Mouse (Mus musculus): Measurements from ENCODE around the gene Phldb1. TPM values are rescaled to one million over a fixed set of nuclear protein-coding genes. Genes with fewer than 3 reads are reported as not detected.

Gene Phldb1
- polyA plus RNA-seq, 1 experiment, result 12.3 TPM

DNA sequence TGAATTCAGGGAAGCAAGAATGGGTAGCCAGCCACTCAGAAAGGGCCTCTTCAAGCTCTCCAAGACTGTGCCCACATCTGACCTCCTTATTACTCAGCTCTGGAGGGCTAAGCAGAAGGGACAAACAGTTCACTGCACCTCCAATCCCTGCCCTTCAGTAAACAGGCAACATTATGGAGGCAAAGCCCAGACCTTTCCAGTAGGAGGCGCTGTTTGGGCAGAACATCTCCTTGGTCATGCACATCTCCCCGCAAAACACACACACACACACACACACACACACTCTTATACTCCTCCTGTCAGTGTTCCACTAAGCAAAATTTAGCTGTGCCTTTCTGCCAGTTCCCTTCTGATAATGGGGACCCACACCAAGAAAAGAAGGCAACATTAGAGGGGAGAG lies 25.4 kb downstream of the Phldb1 start:
- no peaks in the 10 kb centered on the region for H3K36me3 ChIP-seq (ENCODE audit: control insufficient read depth, insufficient read depth, low read length)
- no peaks in the 10 kb centered on the region for H3K27me3 ChIP-seq (ENCODE audit: control insufficient read depth, insufficient read depth, low read length)
- peaks cover 4% of the 10 kb centered on the region for H3K4me1 ChIP-seq (ENCODE audit: control insufficient read depth, insufficient read depth, insufficient read length)
- DNase-seq (ENCODE audit: low read depth in 1 of 2, low spot score in 2 of 2), result no peak
- H3K27ac ChIP-seq (ENCODE audit: insufficient read depth, low read length), result no peak overlapping the region
- H3K4me3 ChIP-seq (ENCODE audit: extremely low read depth, insufficient read depth, insufficient read length), result no peak overlapping the region
- TF ChIP-seq POLR2A (IDR thresholded peaks at IDR 0.05; ENCODE audit: low read depth, low read length) (no peak), CTCF (IDR thresholded peaks at IDR 0.05; ENCODE audit: extremely low read depth, insufficient read depth, insufficient read length, insufficient replicate concordance) (peak; percentile 14; the same call in 1 of the 2 replicates)
- 68% methylated on average over 2 of the region's 2 CpGs for WGBS

DNA sequence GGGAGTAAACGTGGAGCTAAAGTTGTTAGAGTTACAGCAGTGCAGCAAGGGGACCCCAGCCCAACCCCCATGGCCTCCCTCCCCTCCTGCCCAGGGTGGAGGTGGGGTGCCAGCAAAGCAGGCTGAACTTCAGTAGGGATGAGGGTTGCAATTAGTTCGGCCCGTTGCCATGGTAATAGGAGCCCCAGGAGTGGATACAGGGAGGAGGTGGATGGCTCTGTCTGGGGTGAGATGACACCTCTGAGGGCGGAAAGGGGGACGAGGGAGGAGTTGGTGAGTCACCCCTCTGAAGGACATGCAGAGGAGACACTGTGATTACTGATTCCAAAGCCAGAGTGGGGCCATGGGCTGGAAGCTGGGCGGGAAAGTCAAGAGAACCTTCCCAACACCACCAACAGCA lies 26.1 kb downstream of the Phldb1 start:
- TF ChIP-seq CTCF (IDR thresholded peaks at IDR 0.05; ENCODE audit: extremely low read depth, insufficient read depth, insufficient read length, insufficient replicate concordance) (no peak), POLR2A (IDR thresholded peaks at IDR 0.05; ENCODE audit: low read depth, low read length) (no peak)
- DNase-seq (ENCODE audit: low read depth in 1 of 2, low spot score in 2 of 2), result no peak
- Histone ChIP-seq H3K4me1 (ENCODE audit: control insufficient read depth, insufficient read depth, insufficient read length) (peaks cover 4% of the 10 kb centered on the region), H3K36me3 (ENCODE audit: control insufficient read depth, insufficient read depth, low read length) (no peaks in the 10 kb centered on the region), H3K27ac (ENCODE audit: insufficient read depth, low read length) (no peak overlapping the region), H3K27me3 (ENCODE audit: control insufficient read depth, insufficient read depth, low read length) (no peaks in the 10 kb centered on the region), H3K4me3 (ENCODE audit: extremely low read depth, insufficient read depth, insufficient read length) (no peak overlapping the region)
- 71% methylated on average over 6 of the region's 6 CpGs for WGBS

DNA sequence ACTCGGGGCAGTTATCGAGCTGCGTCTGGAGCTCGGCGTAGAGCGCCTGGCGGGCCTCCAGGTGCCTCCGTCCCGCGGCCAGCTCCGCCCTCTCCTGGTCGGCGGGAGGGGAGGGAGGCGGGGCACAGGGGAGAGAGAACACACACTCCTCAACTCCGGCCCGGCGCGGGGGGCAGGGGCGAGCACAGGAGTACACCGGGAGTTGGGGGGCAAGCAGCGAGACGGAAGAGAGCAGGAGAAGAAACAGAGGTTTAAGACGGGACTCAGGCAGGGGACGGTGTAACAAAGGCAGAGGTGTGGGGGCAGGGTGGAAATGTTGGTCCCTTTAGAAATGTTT lies 26.6 kb downstream of the Phldb1 start:
- no peak for TF ChIP-seq POLR2A (IDR thresholded peaks at IDR 0.05; ENCODE audit: low read depth, low read length)
- no peak for TF ChIP-seq CTCF (IDR thresholded peaks at IDR 0.05; ENCODE audit: extremely low read depth, insufficient read depth, insufficient read length, insufficient replicate concordance)
- Histone ChIP-seq H3K36me3 (ENCODE audit: control insufficient read depth, insufficient read depth, low read length) (no peaks in the 10 kb centered on the region), H3K4me3 (ENCODE audit: extremely low read depth, insufficient read depth, insufficient read length) (peak overlapping the region; percentile 29; the same call in 1 of the 2 replicates), H3K27me3 (ENCODE audit: control insufficient read depth, insufficient read depth, low read length) (no peaks in the 10 kb centered on the region), H3K27ac (ENCODE audit: insufficient read depth, low read length) (no peak overlapping the region), H3K4me1 (ENCODE audit: control insufficient read depth, insufficient read depth, insufficient read length) (peaks cover 4% of the 10 kb centered on the region)
- peak in 1 of 2 experiments; percentile 29 for DNase-seq (ENCODE audit: low read depth in 1 of 2, low spot score in 2 of 2)
- 8% methylated on average over 24 of the region's 24 CpGs for WGBS

DNA sequence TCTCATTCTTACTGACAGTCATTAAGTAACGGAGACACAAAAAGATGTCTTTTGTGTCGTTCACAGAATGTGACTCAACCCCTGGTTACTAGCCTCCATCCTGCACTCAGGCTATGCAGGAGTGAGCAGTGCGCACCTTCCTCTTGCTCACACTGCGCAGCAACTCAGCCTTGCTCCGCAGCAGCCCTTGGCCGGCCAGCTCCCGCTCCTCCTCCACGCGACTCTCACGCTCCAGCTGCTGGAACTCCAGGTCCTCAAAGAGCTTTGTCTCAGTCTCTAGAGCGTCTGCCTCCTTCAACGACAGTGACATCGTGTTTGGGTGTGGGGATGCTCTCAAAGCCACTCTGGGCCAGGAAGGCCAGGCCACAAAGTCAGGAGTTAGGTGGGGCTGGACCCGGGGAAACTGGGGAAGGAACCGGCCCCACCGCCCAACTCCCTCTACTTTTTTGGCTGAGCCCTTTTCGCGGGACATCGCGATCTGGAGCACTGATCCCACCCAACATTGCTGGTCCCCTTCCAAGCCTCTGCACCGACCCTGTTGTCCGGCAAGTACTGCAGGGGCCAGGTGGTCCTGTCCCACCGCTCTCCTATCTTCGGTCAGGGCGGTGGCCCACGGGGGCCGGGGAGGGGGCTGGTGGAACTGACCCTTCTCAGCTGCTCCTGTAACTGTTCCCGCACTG lies 27.1 kb downstream of the Phldb1 start:
- H3K36me3 ChIP-seq (ENCODE audit: control insufficient read depth, insufficient read depth, low read length), result no peaks in the 10 kb centered on the region
- DNase-seq (ENCODE audit: low read depth in 1 of 2, low spot score in 2 of 2), result no peak
- TF ChIP-seq CTCF (IDR thresholded peaks at IDR 0.05; ENCODE audit: extremely low read depth, insufficient read depth, insufficient read length, insufficient replicate concordance), result no peak
- TF ChIP-seq POLR2A (IDR thresholded peaks at IDR 0.05; ENCODE audit: low read depth, low read length), result no peak
- no peaks in the 10 kb centered on the region for H3K27me3 ChIP-seq (ENCODE audit: control insufficient read depth, insufficient read depth, low read length)
- H3K27ac ChIP-seq (ENCODE audit: insufficient read depth, low read length), result no peak overlapping the region
- no peak overlapping the region for H3K4me3 ChIP-seq (ENCODE audit: extremely low read depth, insufficient read depth, insufficient read length)
- WGBS, result 47% methylated on average over 28 of the region's 28 CpGs
- H3K4me1 ChIP-seq (ENCODE audit: control insufficient read depth, insufficient read depth, insufficient read length), result peaks cover 4% of the 10 kb centered on the region

DNA sequence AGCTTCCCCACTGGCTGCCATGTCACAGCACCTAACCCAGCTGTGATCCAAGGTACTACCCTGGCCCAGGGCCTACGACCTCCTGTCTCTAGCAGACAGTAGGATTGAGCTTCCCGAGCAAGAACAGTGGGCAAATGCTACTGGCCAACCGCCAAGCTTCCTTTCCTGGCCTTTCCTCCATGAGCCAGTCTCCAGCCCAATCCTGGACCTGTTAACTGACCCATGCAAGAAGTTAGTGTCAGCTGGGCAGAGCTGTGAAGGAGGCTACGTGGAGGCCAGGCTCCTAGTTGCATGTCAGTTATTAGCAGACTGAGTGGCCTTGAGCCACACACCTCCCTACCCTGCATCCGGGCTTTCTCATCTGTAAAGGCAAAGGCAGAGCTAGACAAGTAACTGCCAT lies 35.3 kb downstream of the Phldb1 start:
- Histone ChIP-seq H3K4me3 (ENCODE audit: extremely low read depth, insufficient read depth, insufficient read length) (no peak overlapping the region), H3K27me3 (ENCODE audit: control insufficient read depth, insufficient read depth, low read length) (no peaks in the 10 kb centered on the region), H3K36me3 (ENCODE audit: control insufficient read depth, insufficient read depth, low read length) (no peaks in the 10 kb centered on the region), H3K27ac (ENCODE audit: insufficient read depth, low read length) (no peak overlapping the region), H3K4me1 (ENCODE audit: control insufficient read depth, insufficient read depth, insufficient read length) (no peaks in the 10 kb centered on the region)
- DNase-seq (ENCODE audit: low read depth in 1 of 2, low spot score in 2 of 2), result no peak
- 83% methylated on average over 5 of the region's 5 CpGs for WGBS
- no peak for TF ChIP-seq CTCF (IDR thresholded peaks at IDR 0.05; ENCODE audit: extremely low read depth, insufficient read depth, insufficient read length, insufficient replicate concordance)
- no peak for TF ChIP-seq POLR2A (IDR thresholded peaks at IDR 0.05; ENCODE audit: low read depth, low read length)

DNA sequence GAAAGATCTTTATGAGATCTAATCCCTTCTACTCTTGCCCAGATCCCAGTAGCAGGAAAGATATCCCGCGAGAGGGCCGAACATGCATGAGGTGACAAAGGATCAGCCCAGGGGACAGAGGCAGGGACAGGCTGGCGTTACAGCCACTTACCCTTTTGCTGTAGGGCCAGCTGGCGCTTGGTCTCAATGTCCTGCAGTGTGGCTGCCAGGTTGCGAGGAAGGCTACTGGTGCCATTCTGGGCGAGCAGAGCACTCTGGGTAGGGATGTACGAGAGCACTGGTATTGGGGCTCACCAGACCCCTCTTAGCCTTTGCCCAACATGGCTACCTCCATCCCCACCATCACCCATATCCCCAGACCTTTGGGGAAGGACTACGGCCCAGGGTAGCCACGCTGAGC lies 35.8 kb downstream of the Phldb1 start:
- no peak overlapping the region for H3K27ac ChIP-seq (ENCODE audit: insufficient read depth, low read length)
- H3K4me3 ChIP-seq (ENCODE audit: extremely low read depth, insufficient read depth, insufficient read length), result no peak overlapping the region
- no peaks in the 10 kb centered on the region for H3K27me3 ChIP-seq (ENCODE audit: control insufficient read depth, insufficient read depth, low read length)
- WGBS, result 93% methylated on average over 10 of the region's 10 CpGs
- H3K36me3 ChIP-seq (ENCODE audit: control insufficient read depth, insufficient read depth, low read length), result no peaks in the 10 kb centered on the region
- TF ChIP-seq CTCF (IDR thresholded peaks at IDR 0.05; ENCODE audit: extremely low read depth, insufficient read depth, insufficient read length, insufficient replicate concordance) (no peak), POLR2A (IDR thresholded peaks at IDR 0.05; ENCODE audit: low read depth, low read length) (no peak)
- DNase-seq (ENCODE audit: low read depth in 1 of 2, low spot score in 2 of 2), result no peak
- H3K4me1 ChIP-seq (ENCODE audit: control insufficient read depth, insufficient read depth, insufficient read length), result no peaks in the 10 kb centered on the region

DNA sequence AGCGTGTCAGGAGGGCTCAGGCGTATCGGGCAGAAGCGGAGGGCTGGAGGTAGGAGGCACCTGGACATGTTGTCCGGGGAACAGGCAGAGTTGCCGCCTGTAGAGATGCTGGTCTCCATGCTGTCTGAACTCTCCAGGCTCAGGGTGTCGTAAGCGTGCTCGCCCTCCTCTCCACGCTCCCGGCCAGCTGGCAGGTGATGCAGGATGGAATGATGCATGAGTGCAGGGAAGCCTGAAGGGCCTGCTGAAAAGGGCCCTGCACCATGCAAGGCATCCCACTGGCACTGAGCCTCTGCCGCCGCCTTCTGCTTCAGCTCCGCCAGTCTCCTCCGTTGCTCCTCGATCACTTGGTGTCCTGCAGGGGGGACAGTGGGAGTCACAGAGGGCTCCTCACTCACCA lies 37.1 kb downstream of the Phldb1 start:
- DNase-seq (ENCODE audit: low read depth in 1 of 2, low spot score in 2 of 2), result no peak
- 91% methylated on average over 16 of the region's 16 CpGs for WGBS
- H3K4me1 ChIP-seq (ENCODE audit: control insufficient read depth, insufficient read depth, insufficient read length), result no peaks in the 10 kb centered on the region
- TF ChIP-seq POLR2A (IDR thresholded peaks at IDR 0.05; ENCODE audit: low read depth, low read length) (no peak), CTCF (IDR thresholded peaks at IDR 0.05; ENCODE audit: extremely low read depth, insufficient read depth, insufficient read length, insufficient replicate concordance) (no peak)
- no peaks in the 10 kb centered on the region for H3K27me3 ChIP-seq (ENCODE audit: control insufficient read depth, insufficient read depth, low read length)
- no peak overlapping the region for H3K27ac ChIP-seq (ENCODE audit: insufficient read depth, low read length)
- H3K4me3 ChIP-seq (ENCODE audit: extremely low read depth, insufficient read depth, insufficient read length), result no peak overlapping the region
- no peaks in the 10 kb centered on the region for H3K36me3 ChIP-seq (ENCODE audit: control insufficient read depth, insufficient read depth, low read length)
